Mouse (Mus musculus): ENCODE data around the gene Hipk2. TPM values are rescaled to one million over a fixed set of nuclear protein-coding genes. Genes with fewer than 3 reads are reported as not detected.

Hipk2 gene
- 16.0 and 19.1 TPM in 2 replicates for polyA plus RNA-seq (2014; fragmentation: Nextera tagmentation; extraction: Ambion mirVana)

DNA sequence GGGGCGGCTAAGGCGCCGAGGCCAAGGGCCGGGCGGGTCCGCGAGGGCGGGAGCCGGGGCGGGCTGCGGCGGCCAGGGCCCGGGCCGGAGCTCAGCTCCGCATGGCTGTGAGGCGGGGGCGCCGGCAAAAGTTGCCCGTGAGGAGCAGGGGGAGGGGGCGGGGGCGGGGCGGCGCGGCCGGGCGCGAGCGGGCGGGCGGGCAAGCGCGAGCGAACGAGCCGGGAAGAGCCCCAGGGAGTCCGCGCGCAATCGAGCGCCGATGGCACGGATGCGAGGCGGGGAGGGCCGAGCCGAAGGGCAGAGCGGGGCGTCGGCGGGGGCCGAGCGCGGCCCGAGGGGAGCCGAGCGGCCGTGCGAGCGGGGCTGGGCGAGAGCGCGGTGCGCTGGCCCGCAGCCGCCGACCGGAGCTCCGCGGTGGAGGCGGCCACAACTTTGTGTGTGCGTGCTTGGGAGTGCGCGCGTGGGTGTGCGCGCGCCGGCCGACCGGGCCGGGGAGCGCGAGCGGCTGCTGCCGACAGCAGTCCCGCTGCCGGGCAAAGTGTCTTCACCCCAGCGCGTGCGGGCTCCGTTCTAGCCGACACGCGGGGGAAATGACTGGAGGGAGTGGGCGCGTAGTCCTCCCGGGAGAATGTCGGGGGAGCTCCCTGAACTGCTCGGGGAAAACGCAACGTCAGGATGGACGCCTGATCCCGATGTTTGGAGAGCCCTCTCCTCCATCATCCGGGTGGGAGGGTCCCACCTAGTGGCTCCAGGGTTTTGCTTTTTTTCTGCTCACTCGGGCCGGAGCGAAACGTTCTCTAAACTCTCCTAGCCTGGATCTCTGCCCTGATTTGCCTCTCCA, at the start of gene Hipk2:
TSS of gene Hipk2 (minus strand) at position 95 of the 841 bp plus-strand sequence.
- Histone ChIP-seq H3K27me3 (replicated peaks; ENCODE audit: control insufficient read depth, insufficient read depth, low read length) (no peaks in the 10 kb centered on the region), H3K36me3 (ENCODE audit: control insufficient read depth, insufficient read depth, low read length) (0 out of 2 replicates have a peak, but pooled peaks cover 4% of the 10 kb centered on the region), H3K9me3 (replicated peaks; ENCODE audit: control insufficient read depth, low read length) (no peaks in the 10 kb centered on the region), H3K4me1 (ENCODE audit: control insufficient read depth, insufficient read depth, low read length) (peaks cover 24% of the 10 kb centered on the region), H3K4me2 (ENCODE audit: low read length) (peak within 1 kb of the TSS; percentile 62), H3K4me3 (ENCODE audit: low read depth, low read length) (peak within 1 kb of the TSS; percentile 96), H3K9ac (ENCODE audit: low read length) (peak within 1 kb of the TSS; percentile 100), H3K27ac (ENCODE audit: low read depth, low read length) (peak within 1 kb of the TSS; percentile 96)
- 3% methylated on average over 85 of the region's 108 CpGs for WGBS
- DNase-seq (ENCODE audit: low spot score), result peak; percentile 92
- ATAC-seq, result peak; percentile 89

DNA sequence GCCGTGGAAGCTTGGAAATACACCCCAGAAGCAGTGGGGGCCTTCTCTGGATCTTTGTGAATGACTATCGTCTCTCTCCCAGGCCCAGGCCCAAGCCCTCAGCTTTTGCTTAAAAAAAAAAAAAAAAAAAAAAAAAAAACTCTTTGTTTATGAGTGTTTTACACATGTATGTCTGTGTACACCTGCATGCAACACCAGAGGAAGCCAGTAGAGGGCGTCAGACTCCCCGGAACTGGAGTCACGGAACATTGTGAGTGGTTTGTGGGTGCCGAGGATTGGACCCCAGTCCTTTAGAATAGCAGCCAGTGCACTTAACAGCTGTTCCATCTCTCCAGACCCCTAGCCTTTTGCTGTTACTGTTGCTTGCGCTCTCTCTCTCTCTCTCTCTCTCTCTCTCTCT, 49.8 kb upstream of the Hipk2 start:
- Histone ChIP-seq H3K36me3 (ENCODE audit: control insufficient read depth, insufficient read depth, low read length) (no peaks in the 10 kb centered on the region), H3K27me3 (replicated peaks; ENCODE audit: control insufficient read depth, insufficient read depth, low read length) (no peaks in the 10 kb centered on the region), H3K4me3 (ENCODE audit: low read depth, low read length) (no peak overlapping the region), H3K9ac (ENCODE audit: low read length) (no peak overlapping the region), H3K27ac (ENCODE audit: low read depth, low read length) (no peak overlapping the region), H3K4me2 (ENCODE audit: low read length) (0 out of 2 replicates have a peak overlapping the region, but pooled peaks have one; percentile 21), H3K4me1 (ENCODE audit: control insufficient read depth, insufficient read depth, low read length) (peaks cover 7% of the 10 kb centered on the region; the same call in 1 of the 2 replicates), H3K9me3 (replicated peaks; ENCODE audit: control insufficient read depth, low read length) (no peaks in the 10 kb centered on the region)
- peak; percentile 22 for DNase-seq (ENCODE audit: low spot score)
- no peak; the same call in 1 of the 2 replicates for ATAC-seq
- 49% methylated on average over 7 of the region's 7 CpGs for WGBS

DNA sequence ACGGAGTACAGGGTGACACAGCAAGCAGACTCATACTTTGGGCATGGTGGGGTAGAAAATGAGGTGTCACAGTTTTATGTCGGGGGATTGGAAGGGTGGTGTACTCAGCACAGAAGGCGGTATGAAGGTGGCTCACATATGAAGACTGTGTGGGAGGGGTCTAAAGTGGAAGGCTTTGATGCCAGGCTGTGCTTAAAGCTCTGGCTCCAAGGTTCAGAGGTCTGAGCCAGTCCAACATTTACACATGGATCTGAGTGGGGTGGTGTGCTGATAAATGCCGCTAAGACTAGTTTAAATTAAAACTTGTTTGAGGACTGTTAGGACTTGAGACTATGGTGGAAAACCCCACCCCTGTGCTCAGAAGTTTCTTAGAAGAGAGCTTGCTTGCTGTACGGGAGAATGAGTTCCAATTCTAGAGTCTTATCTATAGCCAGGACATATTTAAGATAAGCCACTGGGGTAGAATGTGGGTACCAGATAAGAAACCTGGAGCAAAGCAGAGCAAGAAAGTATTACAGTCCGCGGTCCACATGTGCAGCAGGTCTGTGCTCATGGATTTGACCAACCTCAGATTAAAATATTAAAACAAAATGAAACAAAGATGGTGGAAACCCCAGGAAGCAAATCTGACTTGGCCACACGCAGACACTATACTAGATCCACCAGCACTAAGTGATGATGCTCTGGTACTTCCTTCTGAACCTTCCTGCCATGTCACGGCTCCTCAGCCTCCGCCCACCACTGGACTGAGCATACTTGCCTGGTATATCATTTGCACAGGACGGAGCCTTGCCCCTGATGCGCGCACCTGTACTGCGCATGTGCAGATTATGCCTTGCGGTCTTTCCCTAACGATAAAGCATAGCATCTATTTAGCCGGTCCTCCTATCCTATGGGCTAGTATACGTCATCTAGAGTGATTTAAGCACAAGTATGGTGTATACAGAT, 48.2 kb upstream of the Hipk2 start:
- Histone ChIP-seq H3K36me3 (ENCODE audit: control insufficient read depth, insufficient read depth, low read length) (no peaks in the 10 kb centered on the region), H3K9me3 (replicated peaks; ENCODE audit: control insufficient read depth, low read length) (no peaks in the 10 kb centered on the region), H3K4me2 (ENCODE audit: low read length) (no peak overlapping the region), H3K4me3 (ENCODE audit: low read depth, low read length) (no peak overlapping the region), H3K27me3 (replicated peaks; ENCODE audit: control insufficient read depth, insufficient read depth, low read length) (no peaks in the 10 kb centered on the region), H3K27ac (ENCODE audit: low read depth, low read length) (no peak overlapping the region), H3K9ac (ENCODE audit: low read length) (no peak overlapping the region), H3K4me1 (ENCODE audit: control insufficient read depth, insufficient read depth, low read length) (peaks cover 7% of the 10 kb centered on the region; the same call in 1 of the 2 replicates)
- DNase-seq (ENCODE audit: low spot score) (no peak), ATAC-seq (no peak)
- WGBS, result 93% methylated on average over 18 of the region's 18 CpGs

DNA sequence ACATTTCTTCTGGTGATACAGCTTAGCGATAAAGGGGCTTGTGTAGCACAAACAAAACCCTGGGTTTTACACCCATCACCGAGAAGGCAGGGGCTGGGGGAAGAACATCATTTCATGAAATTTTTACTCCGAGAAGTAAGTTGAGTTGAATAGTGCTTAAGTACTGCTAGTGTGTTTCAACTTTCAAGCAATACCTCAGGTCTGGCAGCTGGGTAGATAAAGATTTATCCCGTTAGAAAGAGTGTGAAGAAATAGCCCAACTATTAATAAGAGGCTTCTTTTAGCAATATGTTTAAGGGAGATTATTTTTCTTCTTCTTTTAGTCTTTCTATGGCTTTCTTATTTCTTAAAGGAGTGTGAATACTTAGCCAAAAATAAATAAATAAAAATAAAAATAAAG, 47.5 kb upstream of the Hipk2 start:
- no peak for ATAC-seq
- no peaks in the 10 kb centered on the region for H3K27me3 ChIP-seq (replicated peaks; ENCODE audit: control insufficient read depth, insufficient read depth, low read length)
- no peaks in the 10 kb centered on the region for H3K9me3 ChIP-seq (replicated peaks; ENCODE audit: control insufficient read depth, low read length)
- no peak for DNase-seq (ENCODE audit: low spot score)
- no peaks in the 10 kb centered on the region for H3K36me3 ChIP-seq (ENCODE audit: control insufficient read depth, insufficient read depth, low read length)
- no peak overlapping the region for H3K27ac ChIP-seq (ENCODE audit: low read depth, low read length)
- H3K9ac ChIP-seq (ENCODE audit: low read length), result no peak overlapping the region
- H3K4me2 ChIP-seq (ENCODE audit: low read length), result no peak overlapping the region
- 86% methylated on average over 4 of the region's 4 CpGs for WGBS
- H3K4me3 ChIP-seq (ENCODE audit: low read depth, low read length), result no peak overlapping the region
- H3K4me1 ChIP-seq (ENCODE audit: control insufficient read depth, insufficient read depth, low read length), result peaks cover 7% of the 10 kb centered on the region; the same call in 1 of the 2 replicates

DNA sequence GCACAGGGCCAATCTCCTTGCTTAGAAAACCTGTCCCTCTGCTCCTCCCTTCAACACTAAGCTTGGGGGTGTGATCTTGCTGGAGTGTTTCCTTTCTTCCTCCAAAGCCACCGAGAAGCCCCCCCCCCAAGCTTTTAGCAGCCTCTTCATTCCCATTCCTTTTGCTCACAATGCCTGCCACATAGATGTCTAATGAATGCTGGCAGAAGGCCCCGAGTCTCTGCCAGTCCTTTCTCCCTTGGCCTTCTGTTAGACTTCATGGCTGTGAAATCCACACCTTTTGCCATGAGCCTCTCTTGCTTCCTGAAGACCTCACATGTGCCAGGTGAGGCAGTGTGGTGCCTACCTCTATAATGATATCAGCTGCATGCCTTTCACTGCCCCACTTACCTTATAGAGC, 46.6 kb upstream of the Hipk2 start:
- H3K36me3 ChIP-seq (ENCODE audit: control insufficient read depth, insufficient read depth, low read length), result no peaks in the 10 kb centered on the region
- H3K27me3 ChIP-seq (replicated peaks; ENCODE audit: control insufficient read depth, insufficient read depth, low read length), result no peaks in the 10 kb centered on the region
- no peak overlapping the region for H3K9ac ChIP-seq (ENCODE audit: low read length)
- 0 out of 2 replicates have a peak, but pooled peaks have one; percentile 29 for ATAC-seq
- no peak overlapping the region for H3K4me2 ChIP-seq (ENCODE audit: low read length)
- H3K4me3 ChIP-seq (ENCODE audit: low read depth, low read length), result no peak overlapping the region
- H3K27ac ChIP-seq (ENCODE audit: low read depth, low read length), result no peak overlapping the region
- H3K9me3 ChIP-seq (replicated peaks; ENCODE audit: control insufficient read depth, low read length), result no peaks in the 10 kb centered on the region
- H3K4me1 ChIP-seq (ENCODE audit: control insufficient read depth, insufficient read depth, low read length), result peaks cover 7% of the 10 kb centered on the region; the same call in 1 of the 2 replicates
- peak; percentile 63 for DNase-seq (ENCODE audit: low spot score)
- 17% methylated on average over 2 of the region's 2 CpGs for WGBS

DNA sequence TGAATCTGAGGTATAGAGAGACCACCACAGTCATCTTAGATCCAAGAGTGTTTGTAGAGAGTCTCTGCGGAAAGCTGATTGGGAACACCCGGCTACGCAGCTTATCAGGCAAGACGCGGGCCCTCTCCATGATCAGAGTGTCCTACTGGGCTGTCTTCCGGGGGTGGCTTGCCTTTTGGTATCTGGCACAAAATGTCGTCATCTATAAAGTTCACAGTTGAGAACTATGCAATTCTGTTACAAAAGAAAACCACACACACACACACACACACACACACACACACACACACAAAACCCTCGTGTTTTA, 45.8 kb upstream of the Hipk2 start:
- DNase-seq (ENCODE audit: low spot score), result no peak
- WGBS, result 94% methylated on average over 8 of the region's 8 CpGs
- no peaks in the 10 kb centered on the region for H3K27me3 ChIP-seq (replicated peaks; ENCODE audit: control insufficient read depth, insufficient read depth, low read length)
- no peak for ATAC-seq
- no peaks in the 10 kb centered on the region for H3K36me3 ChIP-seq (ENCODE audit: control insufficient read depth, insufficient read depth, low read length)
- H3K27ac ChIP-seq (ENCODE audit: low read depth, low read length), result no peak overlapping the region
- no peak overlapping the region for H3K4me2 ChIP-seq (ENCODE audit: low read length)
- peaks cover 7% of the 10 kb centered on the region; the same call in 1 of the 2 replicates for H3K4me1 ChIP-seq (ENCODE audit: control insufficient read depth, insufficient read depth, low read length)
- H3K9ac ChIP-seq (ENCODE audit: low read length), result no peak overlapping the region
- H3K9me3 ChIP-seq (replicated peaks; ENCODE audit: control insufficient read depth, low read length), result no peaks in the 10 kb centered on the region
- H3K4me3 ChIP-seq (ENCODE audit: low read depth, low read length), result no peak overlapping the region

DNA sequence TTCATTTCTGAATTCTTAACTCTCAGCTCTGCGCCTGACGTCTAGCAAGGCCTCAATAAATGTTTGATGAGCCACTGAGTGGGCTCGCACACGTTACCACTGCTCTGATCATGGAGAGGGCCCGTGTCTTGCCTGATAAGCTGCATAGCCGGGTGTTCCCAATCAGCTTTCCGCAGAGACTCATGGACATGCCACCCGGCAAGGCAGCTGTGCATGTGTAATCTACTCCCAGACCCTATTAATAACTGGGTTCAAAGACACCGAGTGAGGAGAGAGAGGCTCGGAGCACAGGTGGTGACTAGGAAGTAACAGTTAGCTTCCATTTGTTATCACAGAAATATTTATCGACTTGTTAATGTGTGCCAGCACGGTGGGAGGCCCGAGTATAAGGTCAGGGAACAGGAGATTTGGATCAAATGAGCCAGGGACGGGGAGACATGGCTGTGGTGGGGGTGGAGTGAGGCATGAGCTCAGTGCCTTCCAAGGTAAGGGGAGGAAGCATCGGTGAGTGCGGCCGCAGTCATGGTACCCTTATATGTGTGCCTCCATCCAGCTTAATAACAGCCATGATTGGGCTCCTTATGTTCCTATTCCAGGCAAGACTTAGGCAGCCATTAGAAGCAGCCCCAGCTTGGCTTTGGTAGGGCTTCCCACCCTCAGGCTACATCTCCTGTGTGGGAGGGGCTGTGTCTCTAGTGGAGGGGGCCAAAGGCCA, 45.3 kb upstream of the Hipk2 start:
- no peak overlapping the region for H3K4me2 ChIP-seq (ENCODE audit: low read length)
- H3K27ac ChIP-seq (ENCODE audit: low read depth, low read length), result no peak overlapping the region
- ATAC-seq (no peak), DNase-seq (ENCODE audit: low spot score) (no peak)
- 88% methylated on average over 17 of the region's 17 CpGs for WGBS
- no peaks in the 10 kb centered on the region for H3K36me3 ChIP-seq (ENCODE audit: control insufficient read depth, insufficient read depth, low read length)
- no peak overlapping the region for H3K9ac ChIP-seq (ENCODE audit: low read length)
- H3K4me3 ChIP-seq (ENCODE audit: low read depth, low read length), result no peak overlapping the region
- no peaks in the 10 kb centered on the region for H3K27me3 ChIP-seq (replicated peaks; ENCODE audit: control insufficient read depth, insufficient read depth, low read length)
- peaks cover 7% of the 10 kb centered on the region; the same call in 1 of the 2 replicates for H3K4me1 ChIP-seq (ENCODE audit: control insufficient read depth, insufficient read depth, low read length)
- no peaks in the 10 kb centered on the region for H3K9me3 ChIP-seq (replicated peaks; ENCODE audit: control insufficient read depth, low read length)

DNA sequence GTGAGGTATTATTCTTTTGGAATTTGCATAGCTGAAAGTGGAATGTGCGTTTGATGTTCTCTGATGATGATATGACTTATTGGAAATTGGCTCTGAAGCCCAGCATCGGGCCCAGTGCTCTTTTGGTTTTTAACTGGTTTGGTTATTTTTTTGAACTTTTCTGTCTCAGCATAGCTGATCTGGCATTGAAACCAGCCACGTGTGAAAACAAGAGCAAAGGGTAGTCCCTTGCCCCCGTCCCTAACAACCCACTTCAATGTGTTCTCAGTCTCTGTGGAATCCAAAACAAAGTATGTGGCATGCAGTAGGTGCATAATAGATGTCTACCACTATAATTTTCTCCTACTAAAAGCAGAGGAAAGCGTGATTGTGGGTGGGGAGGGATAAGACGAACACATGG, 44.2 kb upstream of the Hipk2 start:
- no peaks in the 10 kb centered on the region for H3K36me3 ChIP-seq (ENCODE audit: control insufficient read depth, insufficient read depth, low read length)
- H3K4me1 ChIP-seq (ENCODE audit: control insufficient read depth, insufficient read depth, low read length), result peaks cover 7% of the 10 kb centered on the region; the same call in 1 of the 2 replicates
- no peaks in the 10 kb centered on the region for H3K9me3 ChIP-seq (replicated peaks; ENCODE audit: control insufficient read depth, low read length)
- no peak overlapping the region for H3K4me2 ChIP-seq (ENCODE audit: low read length)
- H3K27ac ChIP-seq (ENCODE audit: low read depth, low read length), result no peak overlapping the region
- H3K9ac ChIP-seq (ENCODE audit: low read length), result no peak overlapping the region
- no peak overlapping the region for H3K4me3 ChIP-seq (ENCODE audit: low read depth, low read length)
- no peak for ATAC-seq
- H3K27me3 ChIP-seq (replicated peaks; ENCODE audit: control insufficient read depth, insufficient read depth, low read length), result no peaks in the 10 kb centered on the region
- 77% methylated on average over 6 of the region's 6 CpGs for WGBS
- DNase-seq (ENCODE audit: low spot score), result no peak

Measured in forebrain, embryonic 14.5 days (tissue).